Mouse (Mus musculus) mature B cell (primary cell): ENCODE measurements around the gene Med15.

Experiments
- in situ Hi-C: fragments of 300-500 bp; cut with MboI; formaldehyde crosslinking; loops from 2 replicates; pipeline ENCODE4 v1.14.3; 2019

Gene Med15

GRCm38 (mm10) chr16:17732021-17732420, 670 bp downstream of the Med15 start:
- in situ Hi-C loops: no loop called here

- in situ Hi-C loops: no loop called here
Observed at GRCm38 (mm10) chr16:17729974-17730373, 2.7 kb downstream of the Med15 start.

- in situ Hi-C loops: no loop called here
Observed at GRCm38 (mm10) chr16:17727179-17727861, 5.4 kb downstream of the Med15 start.

- in situ Hi-C loops: no loop called here
Observed at GRCm38 (mm10) chr16:17724448-17724847, 8.2 kb downstream of the Med15 start.

- in situ Hi-C loops: no loop called here
Observed at GRCm38 (mm10) chr16:17723325-17723626, 9.4 kb downstream of the Med15 start.

- in situ Hi-C loops: no loop called here
Observed at GRCm38 (mm10) chr16:17722461-17723324, 10.0 kb downstream of the Med15 start.

GRCm38 (mm10) chr16:17721822-17722460, 10.8 kb downstream of the Med15 start:
- in situ Hi-C loops: no loop called here

GRCm38 (mm10) chr16:17721114-17721808, 11.4 kb downstream of the Med15 start:
- in situ Hi-C loops: no loop called here

- in situ Hi-C loops: no loop called here
Observed at GRCm38 (mm10) chr16:17717791-17718190, 14.9 kb downstream of the Med15 start.

GRCm38 (mm10) chr16:17707541-17707940, 25.1 kb downstream of the Med15 start:
- in situ Hi-C loops: no loop called here

- in situ Hi-C loops: no loop called here
Observed at GRCm38 (mm10) chr16:17701043-17701405, 31.7 kb downstream of the Med15 start.

- in situ Hi-C loops: no loop called here
Observed at GRCm38 (mm10) chr16:17700386-17701042, 32.2 kb downstream of the Med15 start.

GRCm38 (mm10) chr16:17694860-17695259, 37.8 kb downstream of the Med15 start:
- in situ Hi-C loops: no loop called here

GRCm38 (mm10) chr16:17669886-17670285, 62.8 kb downstream of the Med15 start:
- in situ Hi-C loops: no loop called here

- in situ Hi-C loops: no loop called here
Observed at GRCm38 (mm10) chr16:17665568-17665967, 67.1 kb downstream of the Med15 start.

- in situ Hi-C loops: no loop called here
Observed at GRCm38 (mm10) chr16:17656212-17656871, 76.3 kb downstream of the Med15 start.

GRCm38 (mm10) chr16:17654188-17654795, 78.4 kb downstream of the Med15 start:
- in situ Hi-C loops: no loop called here

GRCm38 (mm10) chr16:17653601-17654000, 79.1 kb downstream of the Med15 start:
- in situ Hi-C loops: no loop called here

- in situ Hi-C loops: no loop called here
Observed at GRCm38 (mm10) chr16:17652607-17653006, 80.1 kb downstream of the Med15 start.

GRCm38 (mm10) chr16:17650711-17651110, 82.0 kb downstream of the Med15 start:
- in situ Hi-C loops: no loop called here
